In genomic region chr7:63667986-63668741, GRCm38 (mm10) we compare ENCODE assay signal across 10 mouse cellular contexts.
DNase-seq lines count a peak whose midpoint lies in the region; ATAC-seq and TF ChIP-seq lines count a peak whose summit lies in the region.
"Had no signal": no experiment of that assay in that cellular context is flagged by ENCODE, and none has a peak within 500 bp of the region (broad histone marks: within the 10 kb centered on the region; RNA-seq: fewer than 3 reads in every experiment).

No protein-coding gene starts in this region.

- TF ChIP-seq POLR2A in heart, adult 2 months (IDR thresholded peaks at IDR 0.05; ENCODE audit: insufficient read depth, low read depth, low read length) = no peak

- no peaks in the 10 kb centered on the region for H3K27me3 ChIP-seq in embryonic facial prominence, embryonic 11.5 days (ENCODE audit: control insufficient read depth, insufficient read depth, low read length)
- H3K27me3 ChIP-seq in embryonic facial prominence, embryonic 10.5 days (replicated peaks; ENCODE audit: low read depth, poor library complexity, severe bottlenecking) = no peaks in the 10 kb centered on the region
- H3K27me3 ChIP-seq in neural tube, embryonic 11.5 days (ENCODE audit: control insufficient read depth, insufficient read depth, low read length) = no peaks in the 10 kb centered on the region
- no peaks in the 10 kb centered on the region for H3K27me3 ChIP-seq in midbrain, embryonic 12.5 days
- no peaks in the 10 kb centered on the region for H3K27me3 ChIP-seq in stomach, embryonic 16.5 days (ENCODE audit: control insufficient read depth, insufficient read depth, low read length)
- H3K27me3 ChIP-seq in heart, adult 2 months (ENCODE audit: control insufficient read depth, insufficient read depth, low read length) = no peaks in the 10 kb centered on the region

- H3K9me3 ChIP-seq in embryonic facial prominence, embryonic 11.5 days (replicated peaks; ENCODE audit: control insufficient read depth, low read length) = no peaks in the 10 kb centered on the region
- H3K9me3 ChIP-seq in embryonic facial prominence, embryonic 10.5 days = no peaks in the 10 kb centered on the region
- no peaks in the 10 kb centered on the region for H3K9me3 ChIP-seq in neural tube, embryonic 11.5 days (ENCODE audit: control insufficient read depth, low read length)
- no peaks in the 10 kb centered on the region for H3K9me3 ChIP-seq in midbrain, embryonic 12.5 days
- no peaks in the 10 kb centered on the region for H3K9me3 ChIP-seq in stomach, embryonic 16.5 days (replicated peaks; ENCODE audit: control insufficient read depth, low read length)

- WGBS in embryonic facial prominence, embryonic 11.5 days = 69% methylated on average over 15 of the region's 15 CpGs
- 82% methylated on average over 15 of the region's 15 CpGs for WGBS in embryonic facial prominence, embryonic 10.5 days
- WGBS in neural tube, embryonic 11.5 days = 61% methylated on average over 15 of the region's 15 CpGs
- WGBS in midbrain, embryonic 12.5 days = 62% methylated on average over 15 of the region's 15 CpGs
- 38% methylated on average over 15 of the region's 15 CpGs for WGBS in stomach, embryonic 16.5 days
- WGBS in heart, adult 2 months = 62% methylated on average over 15 of the region's 15 CpGs

- no peak for TF ChIP-seq CTCF in heart, adult 2 months (IDR thresholded peaks at IDR 0.05)

- H3K9ac ChIP-seq in embryonic facial prominence, embryonic 11.5 days (replicated peaks; ENCODE audit: low read length) = no peak overlapping the region
- H3K9ac ChIP-seq in neural tube, embryonic 11.5 days (ENCODE audit: low read length) = no peak overlapping the region
- H3K9ac ChIP-seq in midbrain, embryonic 12.5 days (replicated peaks) = no peak overlapping the region
- no peak overlapping the region for H3K9ac ChIP-seq in stomach, embryonic 16.5 days (ENCODE audit: low read length)
- H3K9ac ChIP-seq in heart, adult 2 months (ENCODE audit: low read depth, low read length) = no peak overlapping the region

- H3K4me2 ChIP-seq in embryonic facial prominence, embryonic 11.5 days (ENCODE audit: low read depth, low read length) = no peak overlapping the region
- H3K4me2 ChIP-seq in neural tube, embryonic 11.5 days (ENCODE audit: low read depth) = no peak overlapping the region
- H3K4me2 ChIP-seq in midbrain, embryonic 12.5 days (replicated peaks) = 0 out of 2 replicates have a peak overlapping the region, but pooled peaks have one; percentile 1
- H3K4me2 ChIP-seq in stomach, embryonic 16.5 days (ENCODE audit: low read depth, low read length) = 0 out of 2 replicates have a peak overlapping the region, but pooled peaks have one; percentile 13

- H3K4me3 ChIP-seq in embryonic facial prominence, embryonic 11.5 days (ENCODE audit: low read depth, low read length) = no peak overlapping the region
- H3K4me3 ChIP-seq in embryonic facial prominence, embryonic 10.5 days = no peak overlapping the region
- no peak overlapping the region for H3K4me3 ChIP-seq in neural tube, embryonic 11.5 days (ENCODE audit: low read depth, low read length)
- H3K4me3 ChIP-seq in midbrain, embryonic 12.5 days = no peak overlapping the region
- H3K4me3 ChIP-seq in stomach, embryonic 16.5 days (replicated peaks; ENCODE audit: low read length) = no peak overlapping the region
- no peak overlapping the region for H3K4me3 ChIP-seq in heart, adult 2 months

- intact Hi-C loops in heart, adult 2 months (cut with DNase I) = no loop called here

- peak; percentile 26 for DNase-seq in embryonic facial prominence, embryonic 11.5 days (ENCODE audit: low spot score)
- no peak for DNase-seq in embryonic facial prominence, embryonic 10.5 days (ENCODE audit: low spot score)
- peak; percentile 34 for DNase-seq in neural tube, embryonic 11.5 days (ENCODE audit: low spot score)
- DNase-seq in neural tube, embryonic 10.5 days (ENCODE audit: extremely low spot score, low spot score) = no peak
- no peak for DNase-seq in heart, adult 2 months
- DNase-seq in MN1 (ENCODE audit: low spot score) = no peak
- DNase-seq: cerebellum, postnatal 14 days; lung, postnatal 4 days had no signal

- no peak overlapping the region for H3K27ac ChIP-seq in embryonic facial prominence, embryonic 11.5 days (replicated peaks; ENCODE audit: low read depth, low read length)
- H3K27ac ChIP-seq in embryonic facial prominence, embryonic 10.5 days (replicated peaks) = no peak overlapping the region
- H3K27ac ChIP-seq in neural tube, embryonic 11.5 days (ENCODE audit: low read depth, low read length) = 0 out of 2 replicates have a peak overlapping the region, but pooled peaks have one; percentile 8
- H3K27ac ChIP-seq in midbrain, embryonic 12.5 days (replicated peaks) = no peak overlapping the region
- no peak overlapping the region for H3K27ac ChIP-seq in stomach, embryonic 16.5 days (ENCODE audit: low read length)
- no peak overlapping the region for H3K27ac ChIP-seq in heart, adult 2 months

- H3K79me2 ChIP-seq in heart, adult 2 months (replicated peaks; ENCODE audit: control insufficient read depth, insufficient read depth, low read length) = no peaks in the 10 kb centered on the region

- no peaks in the 10 kb centered on the region for H3K36me3 ChIP-seq in embryonic facial prominence, embryonic 11.5 days (replicated peaks; ENCODE audit: control insufficient read depth, insufficient read depth, low read depth, low read length)
- no peaks in the 10 kb centered on the region for H3K36me3 ChIP-seq in embryonic facial prominence, embryonic 10.5 days (replicated peaks)
- no peaks in the 10 kb centered on the region for H3K36me3 ChIP-seq in neural tube, embryonic 11.5 days (ENCODE audit: control insufficient read depth, insufficient read depth, low read length)
- H3K36me3 ChIP-seq in midbrain, embryonic 12.5 days = no peaks in the 10 kb centered on the region
- H3K36me3 ChIP-seq in stomach, embryonic 16.5 days (ENCODE audit: control insufficient read depth, insufficient read depth, low read length) = no peaks in the 10 kb centered on the region
- no peaks in the 10 kb centered on the region for H3K36me3 ChIP-seq in heart, adult 2 months (ENCODE audit: control insufficient read depth, insufficient read depth, low read length)

- TF ChIP-seq EP300 in heart, adult 2 months (IDR thresholded peaks at IDR 0.05; ENCODE audit: insufficient read depth, low read depth, low read length) = no peak

- ATAC-seq in embryonic facial prominence, embryonic 11.5 days (replicated peaks; ENCODE audit: insufficient number of reproducible peaks, low FRiP score, low TSS enrichment, low read depth) = no peak
- ATAC-seq in neural tube, embryonic 11.5 days (ENCODE audit: insufficient read depth, low FRiP score, low TSS enrichment) = no peak
- ATAC-seq in midbrain, embryonic 12.5 days (ENCODE audit: low FRiP score, low read depth) = no peak
- no peak for ATAC-seq in stomach, embryonic 16.5 days (ENCODE audit: insufficient read depth, low FRiP score)

- H3K4me1 ChIP-seq in embryonic facial prominence, embryonic 11.5 days (ENCODE audit: control insufficient read depth, insufficient read depth, low read length) = no peaks in the 10 kb centered on the region
- H3K4me1 ChIP-seq in embryonic facial prominence, embryonic 10.5 days = no peaks in the 10 kb centered on the region
- peaks cover 3% of the 10 kb centered on the region; the same call in 1 of the 2 replicates for H3K4me1 ChIP-seq in neural tube, embryonic 11.5 days (ENCODE audit: control insufficient read depth, insufficient read depth, low read length)
- H3K4me1 ChIP-seq in midbrain, embryonic 12.5 days = peaks cover 9% of the 10 kb centered on the region; the same call in 1 of the 2 replicates
- 0 out of 2 replicates have a peak, but pooled peaks cover 8% of the 10 kb centered on the region for H3K4me1 ChIP-seq in stomach, embryonic 16.5 days (ENCODE audit: control insufficient read depth, insufficient read depth, low read length)
- H3K4me1 ChIP-seq in heart, adult 2 months (ENCODE audit: control insufficient read depth, insufficient read depth, low read length) = no peaks in the 10 kb centered on the region

Comparison
In these comparisons a context has a peak if more than half of its experiments do, and no peak if none do; other contexts are left out.
1. DNase-seq: peak in embryonic facial prominence, embryonic 11.5 days (single experiment) and neural tube, embryonic 11.5 days (single experiment); none in embryonic facial prominence, embryonic 10.5 days (single experiment), neural tube, embryonic 10.5 days (single experiment), heart, adult 2 months (0 of 2) and MN1 (single experiment).
2. H3K4me2 ChIP-seq: peak in midbrain, embryonic 12.5 days (single experiment) and stomach, embryonic 16.5 days (single experiment); none in embryonic facial prominence, embryonic 11.5 days (single experiment) and neural tube, embryonic 11.5 days (single experiment).